Mouse (Mus musculus) kidney, adult 2 months (tissue): ENCODE results near the gene Eif5a2.

Experiments
- CTCF ChIP-seq: fragments of 200-500 bp; conservative IDR thresholded peaks from 2 replicates; pipeline ENCODE4 v1.5.1; 2011; ENCODE audit warnings: low read depth, mild to moderate bottlenecking, control low read depth, low read length, moderate library complexity, mixed read lengths; ENCODE audit not compliant: insufficient read depth, insufficient read length
- POLR2A ChIP-seq: fragments of 200-500 bp; IDR thresholded peaks from one replicate; pipeline ENCODE4 v1.6.1; 2011; ENCODE audit warnings: low read depth, low read length, control low read depth

GRCm38 (mm10) chr3:28847115-28847514 is 66.0 kb downstream of the Eif5a2 start:
- no peak for TF ChIP-seq CTCF
- TF ChIP-seq POLR2A = no peak
